Mouse (Mus musculus): ENCODE results near the gene Rin1.

DNA sequence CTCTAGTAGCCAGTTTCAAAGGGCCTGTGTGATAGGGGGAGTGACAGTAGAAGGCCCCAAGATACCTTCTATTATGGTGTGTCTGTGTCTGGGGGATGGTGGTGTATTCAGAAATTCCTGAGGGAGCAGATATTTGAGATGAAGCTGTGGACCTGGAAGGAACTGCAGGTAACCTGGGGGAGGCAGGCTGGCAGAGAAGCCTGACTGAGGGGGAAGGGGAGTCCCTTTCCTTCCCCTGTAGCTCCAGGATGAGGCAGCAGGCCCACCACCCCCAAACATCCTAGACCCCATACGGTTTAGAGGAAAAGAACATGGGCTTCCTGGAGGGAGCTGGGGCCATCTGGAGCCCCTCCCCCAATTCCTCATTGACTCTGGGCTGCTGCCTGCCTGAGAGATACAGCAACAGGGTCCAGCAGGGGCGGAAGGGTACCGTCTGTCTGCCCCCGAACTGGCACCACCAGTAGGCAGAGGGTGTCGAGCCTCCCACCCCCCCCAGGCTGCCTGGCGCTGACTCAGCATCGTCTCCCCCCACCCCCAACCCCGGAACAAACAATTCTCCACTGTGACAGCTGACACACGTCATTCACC is 45.7 kb downstream of the Rin1 start:
- no peak for TF ChIP-seq EP300 (IDR thresholded peaks at IDR 0.05; ENCODE audit: low read depth)
- no peak for TF ChIP-seq CTCF (IDR thresholded peaks at IDR 0.05; ENCODE audit: low read depth)
